Mouse (Mus musculus): ENCODE data around the gene Trmt2b.
"Not testable (repeated sequence)": the region's sequence is repeated elsewhere in the genome, so short reads cannot be mapped to it uniquely, and the experiment has no call there.

Gene Trmt2b

DNA sequence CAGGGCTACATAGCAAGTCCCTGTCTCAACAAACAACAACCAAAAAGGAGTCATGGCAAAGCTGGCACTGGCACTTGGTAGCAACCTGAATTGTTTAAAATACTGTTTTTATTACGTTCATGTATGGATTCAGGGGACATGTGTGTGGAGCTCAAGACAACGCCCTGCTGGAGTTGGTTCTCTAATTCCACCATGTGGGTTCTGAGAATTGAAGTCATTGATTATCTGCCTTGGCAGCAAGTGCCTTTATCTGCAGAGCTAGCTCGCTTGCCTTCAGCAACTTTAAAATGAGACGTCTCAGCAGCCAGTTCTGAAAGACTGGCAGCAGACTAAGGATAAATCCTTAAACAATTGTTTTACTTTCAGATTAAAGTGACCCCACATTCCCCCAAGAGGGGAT lies 58.6 kb downstream of the Trmt2b start:
- no peak for DNase-seq

DNA sequence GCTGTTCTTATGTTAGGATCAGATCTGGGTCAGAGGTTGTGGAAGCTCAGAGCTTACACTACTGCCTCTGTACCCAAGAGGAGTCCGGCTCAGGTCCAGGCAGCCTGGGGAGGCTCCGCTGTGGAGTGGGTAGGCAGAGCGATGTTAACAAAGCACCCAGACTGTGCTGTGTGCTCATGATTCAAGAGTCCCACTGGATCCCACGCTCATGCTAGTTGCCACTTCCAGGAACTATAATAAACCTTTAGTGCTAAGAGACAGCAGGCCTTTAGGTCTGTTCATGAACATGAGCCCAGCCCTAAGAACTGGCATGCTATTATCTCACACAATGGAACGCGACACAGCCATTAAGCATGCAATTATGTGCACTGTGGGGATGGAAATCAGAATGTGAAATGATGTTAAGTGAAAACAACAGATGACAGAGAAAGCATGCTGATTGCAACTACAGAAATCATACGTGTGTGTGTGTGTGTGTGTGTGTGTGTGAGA lies 65.6 kb downstream of the Trmt2b start:
- DNase-seq, result no peak

DNA sequence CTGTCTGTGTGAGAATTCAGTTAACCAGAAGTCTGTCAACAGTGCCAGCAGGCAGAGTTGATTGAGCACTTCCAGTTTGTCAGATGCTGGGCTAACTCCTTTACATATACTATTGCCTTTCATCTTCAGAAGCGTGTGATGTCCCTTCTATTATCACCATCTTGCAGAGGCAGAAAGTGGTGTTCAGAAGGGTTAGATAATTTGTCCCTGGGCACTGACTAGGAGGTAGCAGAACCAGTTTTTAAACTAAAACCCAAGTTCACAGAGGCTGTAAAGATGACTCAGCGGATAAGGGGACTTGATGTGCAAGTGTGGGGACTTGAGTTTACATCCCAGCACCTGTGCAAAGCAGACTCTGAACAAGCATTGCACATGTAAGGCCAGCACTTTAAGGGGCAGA lies 68.3 kb downstream of the Trmt2b start:
- no peak for DNase-seq

DNA sequence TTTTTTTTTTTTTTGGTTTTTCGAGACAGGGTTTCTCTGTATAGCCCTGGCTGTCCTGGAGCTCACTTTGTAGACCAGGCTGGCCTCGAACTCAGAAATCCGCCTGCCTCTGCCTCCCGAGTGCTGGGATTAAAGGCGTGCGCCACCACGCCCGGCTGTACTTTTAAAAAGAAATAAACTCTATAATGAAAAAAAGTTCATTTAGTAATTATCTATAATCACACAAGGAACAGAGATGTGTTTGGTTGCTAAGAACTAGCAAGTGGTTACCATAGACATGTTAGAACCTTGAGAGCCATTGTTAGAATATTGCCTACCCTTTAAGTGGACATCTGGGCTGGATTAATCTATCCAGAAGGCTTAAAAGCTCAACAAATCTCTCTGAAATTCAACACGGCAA lies 89.6 kb downstream of the Trmt2b start, which contains the start of gene Arl13a:
Gene Arl13a (plus strand): TSS at position 301 of the 400 bp plus-strand sequence.
- not testable (repeated sequence) for DNase-seq

DNA sequence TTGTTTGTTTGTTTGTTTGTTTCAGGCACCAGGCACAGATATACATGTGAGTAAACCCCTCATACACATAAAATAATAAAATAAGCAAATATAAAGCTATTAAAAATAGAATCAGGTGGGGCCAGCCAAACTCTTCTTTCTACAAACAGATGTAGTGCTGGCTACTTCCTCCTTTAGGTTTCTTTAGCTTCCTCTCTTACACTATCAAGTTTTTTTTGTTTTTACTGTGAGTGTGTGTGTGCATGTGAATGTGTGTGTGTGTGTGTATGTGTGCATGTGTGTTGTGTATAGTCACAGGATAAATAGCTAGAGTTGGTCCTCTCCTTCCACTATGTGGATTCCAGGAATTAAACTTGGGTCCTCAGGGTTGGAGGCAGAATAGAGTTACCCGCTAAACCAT lies 102.1 kb downstream of the Trmt2b start:
- DNase-seq, result no peak

Measured in embryo, embryonic 11 days (tissue).